Mouse (Mus musculus): Measurements from ENCODE around the gene Tcerg1l.

DNA sequence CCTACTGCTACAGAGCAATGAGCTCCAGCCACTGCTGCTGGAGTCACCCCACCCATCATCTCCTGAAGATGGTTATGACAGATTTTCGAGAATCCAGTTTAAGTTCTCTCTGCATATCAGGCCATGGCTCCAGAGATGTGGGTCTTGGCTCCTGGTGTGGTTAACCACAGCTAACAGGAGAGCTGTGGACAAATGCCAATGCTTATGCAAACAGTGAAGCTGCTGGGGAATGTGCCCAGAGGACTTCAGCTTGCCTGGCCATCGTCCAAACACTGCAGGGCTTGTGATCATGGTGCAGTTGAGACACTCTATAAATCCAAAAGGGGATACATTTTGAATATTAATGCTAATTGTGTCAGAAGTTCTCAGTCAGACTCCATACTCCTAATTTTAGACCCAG lies 221.5 kb downstream of the Tcerg1l start:
- TF ChIP-seq CTCF (IDR thresholded peaks at IDR 0.05) (no peak), EP300 (IDR thresholded peaks at IDR 0.05) (no peak)

All from lung, postnatal 0 days (tissue).